Mouse (Mus musculus): ENCODE results near the gene Gm21117. TPM values are rescaled to one million over a fixed set of nuclear protein-coding genes. Genes with fewer than 3 reads are reported as not detected.
"Not testable (repeated sequence)": the region's sequence is repeated elsewhere in the genome, so short reads cannot be mapped to it uniquely, and the experiment has no call there.

The Gm21117 gene
- polyA plus RNA-seq (2012; rRNA removed) = not detected in 2 replicates

- H3K36me3 ChIP-seq (ENCODE audit: control insufficient read depth, insufficient read depth, low read length); DNase-seq (ENCODE audit: low read depth in 1 of 2, low spot score in 2 of 2); H3K27me3 ChIP-seq (ENCODE audit: control insufficient read depth, insufficient read depth, low read length); H3K4me3 ChIP-seq (ENCODE audit: extremely low read depth, insufficient read depth, insufficient read length); H3K4me1 ChIP-seq (ENCODE audit: control insufficient read depth, insufficient read depth, insufficient read length); H3K27ac ChIP-seq (ENCODE audit: insufficient read depth, low read length): not testable (repeated sequence)
- WGBS = no CpG with 5 or more reads among the region's 6 CpGs
Measured at GRCm38 (mm10) chrY:51124920-51125319, at the start of gene Gm21117. Gene Gm21117 (plus strand): TSS chrY:51125220.

Measured in spleen, adult 2 months (tissue).